ENCODE assay signal across 9 mouse cellular contexts in genomic region chr4:48051674-48052121, GRCm38 (mm10). TPM values are rescaled to one million over a fixed set of nuclear protein-coding genes. Genes with fewer than 3 reads are reported as not detected.
DNase-seq lines count a peak whose midpoint lies in the region; ATAC-seq and TF ChIP-seq lines count a peak whose summit lies in the region.
"Had no signal": no experiment of that assay in that cellular context is flagged by ENCODE, and none has a peak within 500 bp of the region (broad histone marks: within the 10 kb centered on the region; RNA-seq: fewer than 3 reads in every experiment).

No protein-coding gene starts in this region.

- peak overlapping the region; percentile 33 for H3K4me3 ChIP-seq in liver, embryonic 11.5 days (ENCODE audit: low read depth, low read length)
- H3K4me3 ChIP-seq in small intestine, adult 2 months (ENCODE audit: low read depth, low read length): peak overlapping the region; percentile 20; the same call in 1 of the 2 replicates
- H3K4me3 ChIP-seq: myocyte had no signal

- H3K9me3 ChIP-seq in liver, embryonic 11.5 days (ENCODE audit: control insufficient read depth, low read length): no peaks in the 10 kb centered on the region

- no peak for TF ChIP-seq POLR2A in small intestine, adult 2 months (IDR thresholded peaks at IDR 0.05; ENCODE audit: low read depth, low read length)

- WGBS in liver, embryonic 11.5 days: 2% methylated on average over 37 of the region's 37 CpGs
- WGBS in small intestine, adult 2 months: 10% methylated on average over 37 of the region's 37 CpGs

- ATAC-seq in granulocyte monocyte progenitor cell, adult 5-6 weeks (replicated peaks; ENCODE audit: poor library complexity, severe bottlenecking): peak; percentile 55
- no peak; the same call in 1 of the 2 replicates for ATAC-seq in liver, embryonic 11.5 days (replicated peaks; ENCODE audit: low FRiP score)

- H3K27ac ChIP-seq in liver, embryonic 11.5 days (ENCODE audit: low read depth, low read length): no peak overlapping the region
- no peak overlapping the region for H3K27ac ChIP-seq in small intestine, adult 2 months (ENCODE audit: insufficient read depth, low read depth, low read length)

- intact Hi-C loops in gastrocnemius, postnatal 36 days (cut with DNase I): loop anchor here (10.0 kb wide), 1 partner anchor 617 kb away; no protein-coding TSS in a partner anchor

- H3K36me3 ChIP-seq in liver, embryonic 11.5 days (ENCODE audit: control insufficient read depth, insufficient read depth, low read length): no peaks in the 10 kb centered on the region
- H3K36me3 ChIP-seq in small intestine, adult 2 months (ENCODE audit: control insufficient read depth, insufficient read depth, low read length): no peaks in the 10 kb centered on the region

- H3K27me3 ChIP-seq in liver, embryonic 11.5 days (replicated peaks; ENCODE audit: control insufficient read depth, insufficient read depth, low read length): peaks cover 89% of the 10 kb centered on the region
- H3K27me3 ChIP-seq in small intestine, adult 2 months (ENCODE audit: control insufficient read depth, insufficient read depth, low read length): peaks cover 42% of the 10 kb centered on the region

- peak; percentile 21 to 24 for DNase-seq in gastrocnemius, postnatal 4 days (ENCODE audit: low spot score in 2 of 2)
- DNase-seq in gastrocnemius, postnatal 36 days: no peak
- peak; percentile 57 for DNase-seq in adrenal gland, postnatal 10 days
- peak; percentile 36 for DNase-seq in liver, embryonic 11.5 days (ENCODE audit: low spot score)
- DNase-seq in frontal cortex, adult 2 months (ENCODE audit: extremely low spot score in 1 of 2, low spot score in 1 of 2): no peak
- DNase-seq in cerebellum, postnatal 4 days (ENCODE audit: low spot score in 2 of 2): no peak

- TF ChIP-seq CTCF in small intestine, adult 2 months (IDR thresholded peaks at IDR 0.05; ENCODE audit: extremely low read depth, insufficient read length, insufficient replicate concordance, low read depth, low read length): no peak

- H3K4me2 ChIP-seq in liver, embryonic 11.5 days: peak overlapping the region; percentile 66

- H3K9ac ChIP-seq in liver, embryonic 11.5 days (ENCODE audit: low read depth, low read length): no peak overlapping the region

- H3K4me1 ChIP-seq in liver, embryonic 11.5 days (replicated peaks; ENCODE audit: control insufficient read depth, insufficient read depth, low read length): peaks cover 5% of the 10 kb centered on the region; the same call in 1 of the 2 replicates
- peaks cover 8% of the 10 kb centered on the region for H3K4me1 ChIP-seq in small intestine, adult 2 months (ENCODE audit: control insufficient read depth, insufficient read depth, insufficient read length, low read length)

RNA-seq across cellular contexts. Expression of gene Nr4a3, which starts 6.7 kb away (rescaled TPM):
- 1 to 10 TPM; 1.5 to 1.6 TPM for total RNA-seq in gastrocnemius, postnatal 4 days (2021)
- total RNA-seq in gastrocnemius, postnatal 36 days (2021): 1 to 10 TPM; 9.1 to 9.5 TPM
- total RNA-seq in adrenal gland, postnatal 10 days (2021): 10 to 100 TPM; 28.0 to 54.2 TPM
- 0.21 TPM in 1 of 2 replicates, not detected in the other for total RNA-seq in granulocyte monocyte progenitor cell, adult 5-6 weeks (2014; fragmentation: Nextera tagmentation)
- total RNA-seq in granulocyte monocyte progenitor cell, adult 5-6 weeks (2017): 0.36 and 0.99 TPM in 2 replicates
- 0.04 TPM in 2 replicates for polyA plus RNA-seq in liver, embryonic 11.5 days (2014; fragmentation: Nextera tagmentation; extraction: Ambion mirVana)
- polyA plus RNA-seq in small intestine, adult 2 months (2012; rRNA removed): 2.2 and 3.9 TPM in 2 replicates
- 6.5 and 10.0 TPM in 2 replicates for polyA plus RNA-seq in frontal cortex, adult 2 months (2012; rRNA removed)

Comparison
In these comparisons a context has a peak if more than half of its experiments do, and no peak if none do; other contexts are left out.
1. DNase-seq: peak in gastrocnemius, postnatal 4 days (2 of 2), adrenal gland, postnatal 10 days (single experiment) and liver, embryonic 11.5 days (single experiment); none in gastrocnemius, postnatal 36 days (0 of 2), frontal cortex, adult 2 months (0 of 2) and cerebellum, postnatal 4 days (0 of 2).